In the genomic region with DNA sequence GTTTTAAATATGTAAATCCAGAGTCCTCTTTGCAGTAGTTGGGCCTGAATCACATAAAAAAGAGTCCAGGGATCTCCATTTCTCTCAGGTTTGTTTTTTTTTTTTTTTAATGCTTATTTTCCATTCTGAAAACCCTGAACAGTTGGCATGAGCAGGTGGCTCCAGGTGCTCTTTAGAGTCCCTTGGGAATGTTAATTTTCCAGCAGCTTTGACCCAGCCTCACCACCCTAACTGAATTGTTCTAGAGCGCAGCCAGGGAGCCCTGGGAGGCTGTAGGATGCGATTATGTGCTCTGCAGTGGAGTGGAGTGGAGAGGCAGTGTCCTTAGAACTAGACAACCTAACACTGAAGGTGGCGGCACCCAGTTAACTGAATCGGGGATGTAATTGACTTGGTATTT, we compare ENCODE assay signal across 18 mouse cellular contexts. TPM values are rescaled to one million over a fixed set of nuclear protein-coding genes. Genes with fewer than 3 reads are reported as not detected.
A peak's percentile ranks its signal among the peaks of the same experiment; 100 is the strongest.
DNase-seq lines count a peak whose midpoint lies in the region; ATAC-seq and TF ChIP-seq lines count a peak whose summit lies in the region.
"Had no signal": no experiment of that assay in that cellular context is flagged by ENCODE, and none has a peak within 500 bp of the region (broad histone marks: within the 10 kb centered on the region; RNA-seq: fewer than 3 reads in every experiment).

No protein-coding gene starts in this region.

- H3K36me3 ChIP-seq in forebrain, embryonic 14.5 days (ENCODE audit: control insufficient read depth, insufficient read depth, low read length) = peaks cover 42% of the 10 kb centered on the region
- peaks cover 50% of the 10 kb centered on the region for H3K36me3 ChIP-seq in forebrain, embryonic 10.5 days (replicated peaks)
- peaks cover 19% of the 10 kb centered on the region for H3K36me3 ChIP-seq in neural tube, embryonic 13.5 days
- H3K36me3 ChIP-seq in hindbrain, embryonic 13.5 days = peaks cover 28% of the 10 kb centered on the region

- TF ChIP-seq POLR2A in cerebellum, adult 2 months (IDR thresholded peaks at IDR 0.05; ENCODE audit: borderline replicate concordance, insufficient read depth, low read length) = no peak

- H3K27ac ChIP-seq in cerebellum, adult 2 months (ENCODE audit: insufficient read depth, low read length) = no peak overlapping the region
- peak overlapping the region; percentile 27; the same call in 1 of the 2 replicates for H3K27ac ChIP-seq in forebrain, embryonic 14.5 days (ENCODE audit: low read depth, low read length)
- no peak overlapping the region for H3K27ac ChIP-seq in forebrain, embryonic 10.5 days
- H3K27ac ChIP-seq in neural tube, embryonic 13.5 days (replicated peaks) = peak overlapping the region; percentile 29; the same call in 1 of the 2 replicates
- peak overlapping the region; percentile 35 for H3K27ac ChIP-seq in hindbrain, embryonic 13.5 days
- H3K27ac ChIP-seq: embryonic facial prominence, embryonic 12.5 days; liver, embryonic 12.5 days had no signal

- no peak overlapping the region for H3K4me2 ChIP-seq in forebrain, embryonic 14.5 days (ENCODE audit: low read length)
- H3K4me2 ChIP-seq in neural tube, embryonic 13.5 days = no peak overlapping the region
- no peak overlapping the region for H3K4me2 ChIP-seq in hindbrain, embryonic 13.5 days
- H3K4me2 ChIP-seq: embryonic facial prominence, embryonic 12.5 days; liver, embryonic 12.5 days had no signal

- H3K27me3 ChIP-seq in cerebellum, adult 2 months (ENCODE audit: control insufficient read depth, insufficient read depth, low read length) = no peaks in the 10 kb centered on the region
- no peaks in the 10 kb centered on the region for H3K27me3 ChIP-seq in forebrain, embryonic 14.5 days (replicated peaks; ENCODE audit: control insufficient read depth, insufficient read depth, low read length)
- H3K27me3 ChIP-seq in forebrain, embryonic 10.5 days (ENCODE audit: poor library complexity, severe bottlenecking) = no peaks in the 10 kb centered on the region
- H3K27me3 ChIP-seq in neural tube, embryonic 13.5 days = no peaks in the 10 kb centered on the region
- H3K27me3 ChIP-seq in hindbrain, embryonic 13.5 days = no peaks in the 10 kb centered on the region
- H3K27me3 ChIP-seq: embryonic facial prominence, embryonic 12.5 days; liver, embryonic 12.5 days; megakaryocyte, embryonic 14.5 days had no signal

- H3K9me3 ChIP-seq in forebrain, embryonic 14.5 days (replicated peaks; ENCODE audit: control insufficient read depth, low read length) = no peaks in the 10 kb centered on the region
- no peaks in the 10 kb centered on the region for H3K9me3 ChIP-seq in forebrain, embryonic 10.5 days
- H3K9me3 ChIP-seq in neural tube, embryonic 13.5 days = no peaks in the 10 kb centered on the region
- H3K9me3 ChIP-seq in hindbrain, embryonic 13.5 days = no peaks in the 10 kb centered on the region
- H3K9me3 ChIP-seq: embryonic facial prominence, embryonic 12.5 days; liver, embryonic 12.5 days; megakaryocyte, embryonic 14.5 days had no signal

- ATAC-seq in forebrain, embryonic 14.5 days = no peak
- no peak for ATAC-seq in neural tube, embryonic 13.5 days (ENCODE audit: low read depth)
- no peak for ATAC-seq in hindbrain, embryonic 13.5 days (ENCODE audit: low FRiP score)
- ATAC-seq: CD4-positive, CD25-positive, alpha-beta regulatory T cell, adult 4 months; liver, embryonic 12.5 days had no signal

- 17% methylated on average over 4 of the region's 4 CpGs for WGBS in cerebellum, adult 2 months
- WGBS in forebrain, embryonic 14.5 days = 75% methylated on average over 4 of the region's 4 CpGs
- WGBS in forebrain, embryonic 10.5 days = 86% methylated on average over 4 of the region's 4 CpGs
- 61% methylated on average over 4 of the region's 4 CpGs for WGBS in neural tube, embryonic 13.5 days
- WGBS in hindbrain, embryonic 13.5 days = 62% methylated on average over 4 of the region's 4 CpGs

- intact Hi-C loops in heart, postnatal 25 days (cut with DNase I) = no loop called here

- H3K4me3 ChIP-seq in cerebellum, adult 2 months (replicated peaks; ENCODE audit: insufficient read depth, low read depth, low read length) = no peak overlapping the region
- H3K4me3 ChIP-seq in forebrain, embryonic 14.5 days (ENCODE audit: low read depth, low read length) = no peak overlapping the region
- H3K4me3 ChIP-seq in forebrain, embryonic 10.5 days = no peak overlapping the region
- H3K4me3 ChIP-seq in neural tube, embryonic 13.5 days = no peak overlapping the region
- no peak overlapping the region for H3K4me3 ChIP-seq in hindbrain, embryonic 13.5 days
- H3K4me3 ChIP-seq: embryonic facial prominence, embryonic 12.5 days; liver, embryonic 12.5 days; megakaryocyte, embryonic 14.5 days; myocyte had no signal

- TF ChIP-seq CTCF in cerebellum, adult 2 months (IDR thresholded peaks at IDR 0.05; ENCODE audit: borderline replicate concordance, insufficient read depth, low read depth, low read length) = no peak

- peak; percentile 41 to 55 for DNase-seq in cerebellum, adult 2 months
- DNase-seq in cerebellum, adult 8-10 months = no peak
- DNase-seq in forebrain, embryonic 14.5 days (ENCODE audit: low spot score) = no peak
- no peak for DNase-seq in forebrain, embryonic 10.5 days (ENCODE audit: extremely low spot score, low spot score)
- no peak for DNase-seq in neural tube, embryonic 10.5 days (ENCODE audit: extremely low spot score, low spot score)
- no peak for DNase-seq in heart, postnatal 25 days (ENCODE audit: low spot score)
- DNase-seq: adrenal gland, postnatal 36 days; kidney, adult 11 months; lung, adult 2 months; retina, postnatal 1 day; right cerebral cortex, postnatal 4 days had no signal

- H3K4me1 ChIP-seq in cerebellum, adult 2 months (ENCODE audit: control insufficient read depth, insufficient read depth, low read length) = peaks cover 17% of the 10 kb centered on the region
- H3K4me1 ChIP-seq in forebrain, embryonic 14.5 days (ENCODE audit: control insufficient read depth, insufficient read depth, low read length) = peaks cover 33% of the 10 kb centered on the region
- H3K4me1 ChIP-seq in forebrain, embryonic 10.5 days = peaks cover 39% of the 10 kb centered on the region
- H3K4me1 ChIP-seq in neural tube, embryonic 13.5 days (replicated peaks) = peaks cover 53% of the 10 kb centered on the region
- H3K4me1 ChIP-seq in hindbrain, embryonic 13.5 days (replicated peaks) = peaks cover 49% of the 10 kb centered on the region
- H3K4me1 ChIP-seq: liver, embryonic 12.5 days had no signal

- no peak overlapping the region for H3K9ac ChIP-seq in forebrain, embryonic 14.5 days (ENCODE audit: low read length)
- H3K9ac ChIP-seq in neural tube, embryonic 13.5 days = no peak overlapping the region
- no peak overlapping the region for H3K9ac ChIP-seq in hindbrain, embryonic 13.5 days
- H3K9ac ChIP-seq: embryonic facial prominence, embryonic 12.5 days; liver, embryonic 12.5 days had no signal

RNA-seq across cellular contexts. Expression of gene Cemip2, which starts 13.7 kb away (rescaled TPM):
- polyA plus RNA-seq in cerebellum, adult 2 months (2012; rRNA removed) = 9.9 and 11.0 TPM in 2 replicates
- 29.2 and 35.3 TPM in 2 replicates for polyA plus RNA-seq in forebrain, embryonic 14.5 days (2014; fragmentation: Nextera tagmentation; extraction: Ambion mirVana)
- polyA plus RNA-seq in forebrain, embryonic 10.5 days (2016; fragmentation: Nextera tagmentation; extraction: Ambion mirVana) = 56.4 and 58.7 TPM in 2 replicates
- polyA plus RNA-seq in neural tube, embryonic 13.5 days (2015; fragmentation: Nextera tagmentation; extraction: Ambion mirVana) = 38.5 and 41.9 TPM in 2 replicates
- 49.1 and 54.1 TPM in 2 replicates for polyA plus RNA-seq in hindbrain, embryonic 13.5 days (2015; fragmentation: Nextera tagmentation; extraction: Ambion mirVana)
- total RNA-seq in heart, postnatal 25 days (2021) = 10 to 100 TPM; 13.7 to 14.1 TPM

Comparison
In these comparisons a context has a peak if more than half of its experiments do, and no peak if none do; other contexts are left out.
1. DNase-seq: peak in cerebellum, adult 2 months (2 of 2); none in cerebellum, adult 8-10 months (single experiment), forebrain, embryonic 14.5 days (single experiment), forebrain, embryonic 10.5 days (single experiment), neural tube, embryonic 10.5 days (single experiment) and heart, postnatal 25 days (single experiment).
2. H3K27ac ChIP-seq: peak in forebrain, embryonic 14.5 days (single experiment), neural tube, embryonic 13.5 days (single experiment) and hindbrain, embryonic 13.5 days (single experiment); none in cerebellum, adult 2 months (single experiment) and forebrain, embryonic 10.5 days (single experiment).